Mouse (Mus musculus) B cell, adult 2 months (primary cell): ENCODE data around the gene Nin.

Experiments
- DNase-seq, 2 experiments: peaks; one replicate each; pipeline ENCODE4 v3.0.0; 2022

The Nin gene

DNA sequence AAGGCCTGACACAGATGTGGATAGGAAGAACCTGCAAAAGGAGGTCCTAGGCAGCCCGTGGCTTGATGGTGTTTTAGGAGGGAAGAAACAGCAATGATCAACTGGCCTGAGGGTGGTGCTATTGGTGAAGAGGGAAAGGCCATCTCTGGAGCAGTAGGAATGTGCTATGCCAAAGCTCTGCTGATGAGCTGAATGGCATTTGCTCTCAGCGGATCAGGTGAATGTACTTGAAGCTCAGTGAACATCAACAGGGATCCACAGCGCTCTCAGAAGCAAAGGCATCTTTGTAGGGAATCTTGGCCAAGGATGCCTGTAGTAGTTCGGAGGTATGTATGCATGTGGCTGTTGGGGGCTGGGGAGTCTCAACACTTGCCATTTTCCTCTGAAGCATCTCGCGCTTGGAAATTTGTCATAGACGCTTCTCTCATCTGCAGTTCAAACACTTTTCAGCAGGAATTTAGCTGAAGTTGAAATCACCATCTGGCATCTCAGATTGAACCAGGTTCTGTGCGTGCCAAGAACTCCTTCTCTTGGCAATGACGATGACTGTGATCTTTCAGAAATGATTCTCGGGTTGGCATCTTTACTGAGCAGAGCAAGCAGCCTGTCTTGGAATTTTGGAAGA, 5.3 kb upstream of the Nin start:
- no peak for DNase-seq

DNA sequence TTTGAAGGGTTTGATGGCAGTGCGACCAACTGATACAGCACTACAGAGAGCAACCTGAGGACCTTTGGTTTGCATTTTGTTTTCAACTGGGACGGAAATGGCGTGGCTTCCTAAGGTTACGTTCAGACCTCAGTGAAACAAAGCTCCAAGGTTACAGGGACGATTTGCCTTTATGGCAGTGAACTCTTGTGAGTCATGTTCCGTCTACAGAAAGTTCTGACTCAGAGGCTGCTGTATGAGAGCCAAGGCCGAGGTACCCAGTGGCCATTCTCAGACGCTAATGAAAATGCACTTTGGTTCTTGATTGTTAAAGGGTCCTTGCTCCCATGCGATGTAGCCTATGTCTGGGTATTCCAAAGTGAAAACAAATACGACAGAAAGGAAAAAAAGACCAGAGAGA, 3.6 kb upstream of the Nin start:
- DNase-seq, result no peak

DNA sequence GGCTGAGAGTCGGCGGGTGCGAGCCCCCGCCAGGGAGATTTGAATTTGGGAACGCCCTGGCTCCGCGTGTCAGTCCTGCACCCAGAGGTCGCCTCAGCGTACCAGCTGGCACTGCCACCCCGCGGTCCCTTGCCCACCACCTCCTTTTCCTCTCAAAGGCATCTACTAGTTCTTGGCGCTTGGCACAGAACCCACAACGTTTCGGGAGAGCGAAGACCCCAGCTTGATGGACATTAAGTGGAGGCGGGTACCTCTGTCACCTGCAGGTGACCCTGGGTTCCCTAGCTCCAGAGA, 1.5 kb downstream of the Nin start:
- no peak for DNase-seq

DNA sequence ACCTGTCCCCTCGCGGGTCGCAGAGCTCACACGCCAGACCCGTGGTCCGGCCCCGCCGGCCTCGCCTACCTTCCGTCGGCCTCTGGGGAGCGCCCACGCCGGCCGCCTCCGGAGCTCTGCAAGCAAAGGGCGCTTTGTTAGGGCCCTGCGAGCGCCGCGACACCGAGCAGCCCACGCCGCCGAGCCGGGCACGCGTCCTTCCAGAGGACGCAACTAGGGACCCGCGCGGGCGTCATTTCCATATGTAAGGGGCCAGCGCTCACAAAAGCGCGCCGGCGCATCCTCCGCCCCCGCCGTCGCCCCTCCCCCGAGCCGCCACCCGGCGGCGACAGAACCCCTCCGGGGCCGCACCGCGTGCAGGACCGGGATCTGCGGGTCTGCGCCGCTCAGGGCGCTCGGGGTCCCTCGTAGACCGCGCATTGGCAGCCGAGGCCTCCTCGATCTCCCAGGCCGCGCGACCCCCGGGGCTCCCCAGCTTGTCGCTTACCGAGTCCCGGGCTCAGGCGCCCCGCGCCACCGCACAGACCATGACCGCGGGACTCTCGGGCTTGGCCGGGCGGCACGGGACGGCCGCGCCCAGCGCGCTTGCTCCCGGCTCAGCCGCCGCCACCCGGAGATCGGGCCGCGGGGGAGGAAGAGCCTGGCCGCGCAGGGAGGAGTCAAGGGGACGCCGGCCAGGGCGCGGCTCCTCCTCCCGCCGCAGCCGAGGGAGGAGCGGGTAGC, 2.0 kb downstream of the Nin start:
- peak; percentile 71 to 78 for DNase-seq

DNA sequence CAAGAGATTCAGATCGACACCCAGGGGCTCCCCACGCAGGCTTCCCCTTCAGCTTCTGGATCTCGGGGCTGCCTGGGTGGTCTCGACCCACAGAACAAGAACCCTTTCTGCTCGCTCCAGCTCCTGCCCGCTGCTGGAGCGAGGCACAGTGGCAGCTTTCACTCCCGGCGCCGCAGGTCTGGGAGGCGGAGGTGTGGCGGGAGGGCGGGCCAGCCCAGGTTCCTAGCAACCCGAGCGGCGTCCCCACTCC, 2.5 kb downstream of the Nin start:
- DNase-seq, result no peak

DNA sequence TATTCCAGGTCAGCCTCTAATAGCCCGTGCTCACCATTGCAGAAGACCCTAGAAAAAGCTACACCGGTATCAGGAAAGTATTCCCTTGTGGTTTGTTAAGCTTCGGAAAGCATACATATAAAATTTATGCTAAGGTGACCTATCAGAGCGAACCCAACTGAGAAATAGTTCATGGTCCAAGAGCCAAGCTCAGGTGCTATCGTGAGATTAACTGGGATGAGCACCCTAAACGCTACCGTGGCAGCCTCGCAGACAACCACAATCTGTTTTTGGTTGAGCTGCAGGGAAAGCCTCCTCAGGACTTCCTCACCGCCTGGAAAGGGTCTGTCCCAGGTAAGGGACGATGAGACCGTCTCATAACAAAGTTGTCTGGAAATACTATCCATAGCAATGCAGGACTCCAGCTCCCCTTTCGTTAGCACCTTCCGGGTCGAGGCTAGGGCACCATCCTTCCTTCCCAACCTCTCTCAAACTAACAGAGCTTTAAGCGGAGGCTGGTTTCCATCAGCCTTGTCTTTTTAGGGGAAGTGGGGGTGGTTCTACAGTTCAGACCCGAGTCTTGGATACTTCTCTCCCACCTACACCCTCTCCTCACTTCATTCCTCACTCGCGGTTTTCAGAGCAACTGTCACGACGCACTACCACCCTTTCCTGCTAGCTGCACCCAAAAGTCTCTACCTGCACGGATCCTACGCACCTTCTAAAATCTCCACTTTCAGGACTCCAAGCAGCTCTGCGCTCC, 3.0 kb downstream of the Nin start:
- no peak for DNase-seq

DNA sequence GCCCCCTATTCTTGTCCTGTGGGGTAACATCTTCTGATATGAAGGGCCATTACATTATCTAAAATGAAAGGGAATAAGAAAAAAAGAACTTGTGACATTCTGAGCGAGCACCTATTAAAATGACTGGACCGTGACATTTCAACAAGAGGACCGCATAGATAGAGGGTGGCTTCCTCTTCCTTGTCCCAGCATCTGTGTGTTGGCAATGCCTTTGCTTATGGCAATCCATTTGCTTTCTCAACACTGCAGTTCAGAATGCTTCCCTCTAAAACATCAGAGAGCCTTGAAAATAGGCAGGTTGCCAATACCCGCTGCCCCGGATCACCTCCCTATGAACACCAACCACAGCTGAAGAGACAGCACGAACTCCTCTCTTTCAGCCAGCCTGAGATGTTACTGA, 3.6 kb downstream of the Nin start:
- DNase-seq, result peak; percentile 30 to 34

DNA sequence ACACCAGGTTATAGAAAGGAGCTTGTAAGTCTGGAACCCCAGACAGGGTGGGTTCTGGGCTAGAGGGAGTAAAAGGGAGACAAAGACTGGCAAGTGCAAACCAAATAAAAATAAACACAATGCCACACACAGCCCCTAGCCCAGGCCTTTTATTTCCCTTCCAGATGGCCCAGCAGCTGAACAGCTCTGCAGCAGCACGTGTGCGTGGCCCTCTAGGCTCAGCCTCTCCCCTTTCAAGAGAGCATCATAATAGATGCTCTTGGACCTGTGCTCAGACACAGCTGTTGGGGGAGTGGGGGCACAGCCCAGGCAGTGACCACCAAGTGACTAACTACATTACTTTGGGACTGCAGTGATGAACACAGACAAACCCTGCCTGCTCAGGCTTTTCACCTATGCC, 5.4 kb downstream of the Nin start:
- no peak for DNase-seq

DNA sequence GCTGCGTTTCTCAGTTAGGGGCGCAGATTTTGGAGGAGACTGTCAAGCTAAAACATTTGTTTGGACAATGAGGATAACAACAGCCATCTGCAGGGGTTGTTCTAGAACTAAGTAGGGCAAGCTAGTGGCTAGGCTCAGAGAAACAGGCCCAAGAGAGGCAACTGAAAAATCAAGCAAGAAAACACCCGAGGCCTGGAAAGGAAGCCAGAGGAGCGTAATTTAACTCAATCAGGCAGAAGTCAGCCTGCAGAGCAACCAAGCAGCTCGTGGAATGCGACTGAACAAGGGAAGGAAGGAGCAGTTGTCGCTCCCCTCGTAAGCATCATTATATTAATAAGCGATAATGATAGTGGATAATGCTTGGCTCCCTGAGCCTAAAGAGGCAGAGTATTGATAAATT, 7.0 kb downstream of the Nin start:
- DNase-seq, result no peak

DNA sequence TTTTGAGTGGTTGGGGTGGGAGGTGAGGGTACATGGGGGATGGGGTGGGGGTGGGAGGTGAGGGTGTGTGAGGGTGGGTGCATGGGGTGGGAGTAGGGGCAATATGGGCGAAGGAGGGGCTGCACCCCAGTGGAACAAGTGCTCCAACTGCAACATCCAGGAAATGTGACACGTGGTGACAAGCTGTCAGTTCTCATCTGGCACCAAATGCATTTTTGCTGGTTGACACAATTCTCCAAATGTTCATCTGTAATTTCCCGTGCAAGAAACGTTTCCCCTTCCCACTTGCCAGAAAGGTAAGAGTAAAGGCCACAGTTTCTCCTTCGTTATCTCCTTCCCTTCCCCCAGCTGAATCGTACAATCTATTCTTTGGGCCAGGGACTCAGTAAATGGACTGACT, 7.6 kb downstream of the Nin start:
- no peak for DNase-seq

DNA sequence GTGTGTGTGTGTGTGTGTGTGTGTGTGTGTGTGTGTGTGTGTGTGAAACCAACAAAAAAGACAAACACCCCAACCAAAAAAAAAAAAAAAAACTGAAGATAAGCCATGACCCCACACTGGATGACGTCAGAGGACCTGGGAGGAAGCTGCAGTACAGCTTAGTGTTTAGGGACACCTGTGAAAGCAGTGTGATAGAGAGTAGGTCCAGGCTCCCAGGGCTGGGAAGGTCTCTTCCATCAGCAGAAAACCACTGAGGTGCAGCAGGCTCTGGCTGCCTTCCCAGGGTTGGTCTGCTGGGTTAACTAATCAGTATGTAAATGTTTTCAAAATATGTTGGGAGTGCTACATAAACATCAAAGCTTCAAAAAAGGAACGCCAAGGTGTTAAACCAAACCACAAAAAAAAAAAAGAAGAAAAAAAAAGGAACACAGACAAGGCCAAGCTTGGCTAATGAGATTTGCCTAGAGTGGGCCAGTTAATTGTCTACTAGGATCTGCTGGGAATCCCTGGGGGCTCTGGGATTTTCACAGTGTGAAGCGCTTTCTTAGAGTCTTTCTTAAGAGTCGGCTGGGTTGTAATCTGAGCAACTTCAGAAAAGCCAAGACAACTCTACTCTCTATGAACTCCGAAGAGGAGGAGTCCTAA, 8.6 kb downstream of the Nin start:
- DNase-seq, result peak; percentile 26 to 32

DNA sequence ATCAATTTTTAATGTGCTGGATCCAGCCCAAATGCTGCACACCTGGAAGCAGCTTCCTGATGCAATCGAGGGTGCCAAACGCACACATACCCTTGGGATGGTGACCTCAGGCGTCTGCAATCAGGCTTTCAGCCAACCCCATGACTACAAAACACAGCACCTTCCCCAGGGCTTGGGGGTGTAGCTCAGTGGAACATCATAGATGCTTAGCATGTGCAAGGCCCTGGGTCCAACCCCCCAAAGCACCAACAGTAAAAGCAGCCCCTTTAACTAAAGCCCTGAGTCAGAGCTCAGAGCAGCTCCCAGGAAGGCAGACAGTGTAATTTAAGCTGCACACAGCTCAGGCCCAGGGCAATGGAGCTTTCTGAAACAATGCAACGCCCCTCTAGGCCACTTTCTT, 9.3 kb downstream of the Nin start:
- DNase-seq, result no peak

DNA sequence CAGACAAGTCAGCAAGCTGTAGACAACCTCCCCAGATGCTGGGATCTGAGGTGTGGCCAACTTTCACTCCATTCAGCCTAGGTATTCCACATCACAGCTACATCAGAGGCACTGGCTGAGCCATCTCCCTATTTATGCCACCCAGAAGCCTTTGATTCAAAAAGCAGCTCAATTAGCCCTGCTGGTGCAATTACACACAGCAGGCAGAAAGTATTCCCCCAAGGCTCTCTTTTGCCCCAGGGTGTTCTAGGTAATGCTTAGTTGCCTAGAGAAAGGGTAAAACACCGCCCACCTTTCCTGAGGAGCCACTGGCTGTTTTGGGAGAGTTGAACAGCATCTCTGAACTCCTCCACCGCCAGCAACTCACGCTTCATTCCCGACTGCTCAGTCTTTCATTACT, 10.3 kb downstream of the Nin start:
- no peak for DNase-seq

DNA sequence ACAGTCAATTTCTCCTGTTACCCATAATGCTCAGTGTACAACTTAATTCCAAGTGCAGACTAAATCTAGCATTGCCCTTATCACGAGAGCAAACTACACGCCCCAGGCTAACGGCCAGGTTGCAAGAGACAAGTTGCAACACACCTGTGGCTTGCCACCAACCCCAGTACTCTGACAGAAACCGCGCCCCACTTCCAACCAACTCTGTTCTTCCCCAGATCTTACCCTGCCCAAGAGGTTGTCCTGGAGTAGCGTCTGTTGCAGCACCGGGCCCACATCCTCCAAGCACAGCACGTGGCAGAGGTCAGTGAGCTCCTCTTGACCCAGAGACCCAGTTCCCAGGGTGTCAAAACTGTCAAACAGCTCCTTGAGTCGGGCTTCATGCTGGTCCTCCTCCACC, 11.1 kb downstream of the Nin start:
- no peak for DNase-seq

DNA sequence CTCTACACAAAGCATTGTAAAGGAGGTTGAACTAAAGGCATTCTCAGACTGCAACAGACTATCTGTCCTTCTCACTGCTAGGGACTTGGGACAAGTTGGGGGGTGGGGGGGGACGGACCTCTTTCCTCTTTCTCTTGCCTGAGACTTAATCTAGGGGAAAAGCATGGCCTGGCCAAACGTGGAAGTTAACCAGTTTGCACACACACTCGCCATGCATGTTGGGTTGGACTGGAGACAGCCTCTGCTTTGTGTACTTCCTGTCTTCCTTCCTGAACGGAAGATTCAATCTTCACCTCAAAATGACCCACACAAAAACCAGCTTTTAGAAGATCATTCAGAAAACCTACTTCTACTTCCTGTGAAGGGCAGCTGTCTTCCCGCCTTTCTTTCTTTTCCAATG, 11.7 kb downstream of the Nin start:
- no peak for DNase-seq

DNA sequence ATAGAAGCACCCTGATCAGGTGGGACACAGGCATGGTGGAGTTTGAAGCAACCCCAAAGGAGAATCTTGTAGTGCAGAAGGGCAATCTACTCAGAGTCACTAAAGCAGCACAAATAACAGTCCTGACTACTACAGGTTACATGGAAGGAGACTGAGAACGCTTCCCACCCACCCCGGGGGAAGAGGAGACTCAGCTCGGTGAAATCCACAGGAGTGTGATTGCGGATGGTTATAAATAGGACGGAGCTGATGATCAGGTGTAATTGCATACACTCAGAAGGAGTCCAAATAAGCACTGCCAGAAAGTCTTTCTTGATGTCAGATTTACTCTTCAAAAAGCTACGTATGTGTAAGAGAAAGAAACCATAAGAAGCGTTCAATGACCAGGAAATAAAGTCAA, 15.6 kb downstream of the Nin start:
- DNase-seq, result no peak

DNA sequence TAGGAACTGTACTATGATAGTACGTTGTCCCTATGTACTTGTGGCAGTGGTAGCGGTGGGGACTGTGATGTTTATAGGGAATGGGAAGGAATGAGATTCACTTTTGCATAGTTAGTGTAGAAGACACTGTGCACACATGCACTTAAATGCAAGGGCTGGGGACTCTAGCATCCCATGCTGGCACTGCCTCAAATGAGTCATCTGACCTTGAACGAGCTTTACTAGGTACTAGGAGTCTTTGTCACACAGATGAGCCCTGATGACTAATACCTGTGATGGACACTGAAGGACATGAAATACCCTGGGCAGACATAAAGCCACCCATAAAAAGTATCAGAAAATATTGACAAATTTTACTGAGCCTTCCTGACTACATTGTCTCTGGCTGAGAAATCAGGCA, 16.2 kb downstream of the Nin start:
- no peak for DNase-seq

DNA sequence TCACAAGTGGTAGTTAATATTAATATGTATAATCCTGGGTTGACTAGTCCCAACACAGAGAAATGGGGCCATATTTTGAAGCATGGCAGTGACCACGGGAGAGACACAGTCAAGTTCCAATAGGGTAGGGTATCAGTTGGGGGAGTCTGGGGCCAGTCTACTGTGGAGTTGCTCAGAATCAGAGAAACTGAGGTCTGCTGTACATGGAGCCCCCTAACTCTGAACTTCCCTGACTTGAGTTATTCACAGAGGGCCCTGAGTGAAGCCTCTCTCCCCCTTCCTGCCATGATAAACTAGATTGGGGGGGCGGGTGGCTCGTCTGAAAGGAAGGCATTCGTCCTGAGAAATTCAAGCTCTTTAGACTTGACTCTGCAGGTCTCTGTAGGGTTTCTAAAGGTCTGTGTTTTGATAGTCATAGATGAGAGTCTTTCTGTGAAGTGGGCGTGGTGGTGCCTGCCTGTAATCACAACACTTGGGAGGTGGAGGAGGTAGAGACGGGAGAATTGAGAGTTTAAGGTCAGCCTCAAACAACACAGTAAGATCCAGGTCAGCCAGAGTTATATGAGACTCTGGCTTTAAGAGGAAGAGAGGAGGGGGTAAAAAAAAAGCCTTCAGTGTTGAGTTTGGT, 20.1 kb downstream of the Nin start:
- DNase-seq, result no peak

DNA sequence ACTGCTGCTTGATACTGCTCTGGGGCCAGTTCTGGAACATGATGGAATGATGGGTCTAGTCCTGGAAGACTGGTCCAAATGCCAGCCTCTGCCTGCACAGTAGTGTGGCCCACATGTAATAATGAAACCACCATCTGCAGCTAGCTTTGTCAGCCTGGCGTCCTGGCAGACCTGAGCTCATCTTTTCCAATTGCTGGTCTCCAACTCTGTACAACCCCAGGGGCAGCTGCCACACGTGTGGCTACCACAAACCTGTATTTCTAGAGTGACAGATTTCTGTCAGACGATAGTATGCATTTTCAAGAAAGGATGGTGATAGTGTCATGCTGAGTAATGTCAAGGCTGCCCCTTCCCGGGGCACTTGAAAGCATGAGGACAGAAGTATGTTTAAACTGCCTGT, 25.2 kb downstream of the Nin start:
- DNase-seq, result no peak

DNA sequence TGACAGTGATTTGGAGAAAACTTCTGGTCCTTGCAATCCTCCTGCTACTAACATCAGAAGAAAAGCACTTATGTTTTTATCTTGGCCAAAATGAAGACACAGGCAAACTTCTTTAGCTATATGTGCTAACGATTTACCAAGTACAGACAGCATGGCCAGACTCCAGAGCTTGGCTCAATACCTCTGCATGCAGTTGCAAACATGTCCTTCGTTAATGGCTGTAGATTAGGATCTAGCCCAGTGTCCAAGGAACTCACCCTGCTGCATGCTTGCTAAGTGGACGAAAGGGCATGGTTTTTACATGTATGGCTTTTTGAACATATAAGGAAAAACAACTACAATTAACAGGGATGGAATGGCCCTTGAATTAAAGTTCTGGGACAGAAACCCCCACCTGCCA, 28.2 kb downstream of the Nin start:
- no peak for DNase-seq

DNA sequence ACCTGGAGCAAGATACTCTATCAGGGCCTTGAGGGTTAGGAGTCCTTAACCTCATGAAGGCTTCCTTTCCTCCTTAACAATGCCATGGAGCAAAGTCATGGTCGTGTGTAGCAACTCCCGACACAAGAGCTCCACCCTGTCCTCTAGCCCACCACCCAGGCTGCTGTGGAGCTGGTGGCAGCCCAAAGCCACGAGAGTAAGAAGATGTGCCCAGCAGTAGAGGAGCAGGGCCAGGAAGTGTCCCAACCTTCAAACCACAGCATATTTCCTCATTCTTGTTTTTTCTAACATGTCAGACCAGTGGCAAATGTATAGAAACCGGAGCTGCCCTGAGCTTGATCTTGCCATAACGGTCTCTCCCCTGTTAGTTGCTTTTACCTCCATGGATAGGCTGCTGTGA, 29.3 kb downstream of the Nin start:
- no peak for DNase-seq

DNA sequence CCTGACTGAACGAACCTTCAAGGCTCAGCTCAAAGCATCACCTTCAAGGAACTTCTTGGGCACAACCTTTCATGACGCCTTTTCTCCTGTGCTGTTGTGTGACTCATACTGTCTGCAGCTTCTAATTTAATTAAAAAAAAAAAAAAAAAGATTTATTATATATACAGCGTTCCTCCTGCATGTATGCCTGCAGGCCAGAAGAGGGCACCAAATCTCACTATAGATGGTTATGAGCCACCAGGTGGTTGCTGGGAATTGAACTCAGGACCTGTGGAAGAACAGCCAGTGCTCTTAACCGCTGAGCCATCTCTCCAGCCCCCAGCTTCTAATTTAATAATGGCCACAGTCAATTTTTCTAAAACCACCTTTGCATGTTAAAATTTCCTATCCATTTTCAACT, 29.8 kb downstream of the Nin start:
- DNase-seq, result no peak

DNA sequence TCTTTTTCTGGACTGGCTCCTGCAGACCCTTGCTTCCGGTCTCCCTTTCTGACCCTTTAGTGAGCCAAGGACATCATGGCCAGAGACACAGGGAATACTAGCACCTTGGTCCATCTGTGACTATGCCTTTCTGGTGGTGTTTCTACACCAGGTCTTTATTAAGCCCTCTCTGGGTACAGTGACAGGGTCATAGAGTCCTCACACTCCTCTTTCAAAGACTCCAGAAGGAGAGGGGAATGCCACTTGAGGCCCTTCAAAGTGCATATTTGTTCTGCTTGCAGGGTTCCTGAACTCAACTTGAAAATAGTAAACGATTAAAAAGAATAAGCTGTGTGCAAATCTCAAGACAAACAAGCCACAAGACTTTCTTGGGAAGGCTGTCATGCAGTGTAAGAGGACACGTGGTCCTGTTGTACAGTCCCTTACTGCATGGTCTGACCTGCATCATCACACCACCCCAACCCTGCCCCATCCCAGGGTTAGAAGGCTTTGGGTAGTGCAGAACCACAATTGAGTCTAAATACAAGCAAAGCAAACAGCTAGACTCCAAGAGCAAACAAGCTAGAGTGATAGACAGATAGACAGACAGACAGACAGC, 30.5 kb downstream of the Nin start:
- DNase-seq, result no peak

DNA sequence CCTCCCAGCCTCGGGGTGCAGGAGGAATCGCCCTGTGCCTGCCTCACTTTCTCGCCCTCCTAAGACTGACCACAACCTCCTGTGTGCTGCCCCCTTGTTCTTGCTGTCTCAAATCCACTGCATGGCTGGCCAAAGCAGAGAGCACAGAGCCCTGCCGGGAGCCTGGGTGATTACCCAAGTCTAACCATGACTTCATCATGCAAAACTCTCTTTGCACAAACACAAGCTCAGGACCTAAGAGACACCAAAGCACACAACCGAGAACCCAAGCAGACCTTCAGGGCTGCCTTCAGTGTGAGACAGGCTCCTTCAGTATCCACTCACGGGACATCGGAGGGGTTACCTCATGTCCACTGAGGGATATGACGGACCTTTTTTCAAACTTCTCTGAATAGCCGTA, 31.0 kb downstream of the Nin start:
- DNase-seq, result no peak
